Mouse (Mus musculus): ENCODE measurements around the gene Add3. TPM values are rescaled to one million over a fixed set of nuclear protein-coding genes. Genes with fewer than 3 reads are reported as not detected.

The Add3 gene
- polyA plus RNA-seq, 1 experiment from 2014 or later = 40.7 TPM

Other genes with a start within 250 kb of the Add3 start
- 114 and 121 TPM in 2 replicates for gene Xpnpep1, start 100.2 kb upstream of the Add3 start, polyA plus RNA-seq (2015; fragmentation: Nextera tagmentation; extraction: Ambion mirVana)
- gene Mxi1, start 170.1 kb downstream of the Add3 start, polyA plus RNA-seq (2015; fragmentation: Nextera tagmentation; extraction: Ambion mirVana) = 48.7 and 52.7 TPM in 2 replicates
- gene Gm10197, start 231.3 kb downstream of the Add3 start, polyA plus RNA-seq (2015; fragmentation: Nextera tagmentation; extraction: Ambion mirVana) = not detected in 2 replicates

Data from hindbrain, embryonic 15.5 days (tissue).